11 mouse cellular contexts compared by ENCODE assay signal in the genomic region with DNA sequence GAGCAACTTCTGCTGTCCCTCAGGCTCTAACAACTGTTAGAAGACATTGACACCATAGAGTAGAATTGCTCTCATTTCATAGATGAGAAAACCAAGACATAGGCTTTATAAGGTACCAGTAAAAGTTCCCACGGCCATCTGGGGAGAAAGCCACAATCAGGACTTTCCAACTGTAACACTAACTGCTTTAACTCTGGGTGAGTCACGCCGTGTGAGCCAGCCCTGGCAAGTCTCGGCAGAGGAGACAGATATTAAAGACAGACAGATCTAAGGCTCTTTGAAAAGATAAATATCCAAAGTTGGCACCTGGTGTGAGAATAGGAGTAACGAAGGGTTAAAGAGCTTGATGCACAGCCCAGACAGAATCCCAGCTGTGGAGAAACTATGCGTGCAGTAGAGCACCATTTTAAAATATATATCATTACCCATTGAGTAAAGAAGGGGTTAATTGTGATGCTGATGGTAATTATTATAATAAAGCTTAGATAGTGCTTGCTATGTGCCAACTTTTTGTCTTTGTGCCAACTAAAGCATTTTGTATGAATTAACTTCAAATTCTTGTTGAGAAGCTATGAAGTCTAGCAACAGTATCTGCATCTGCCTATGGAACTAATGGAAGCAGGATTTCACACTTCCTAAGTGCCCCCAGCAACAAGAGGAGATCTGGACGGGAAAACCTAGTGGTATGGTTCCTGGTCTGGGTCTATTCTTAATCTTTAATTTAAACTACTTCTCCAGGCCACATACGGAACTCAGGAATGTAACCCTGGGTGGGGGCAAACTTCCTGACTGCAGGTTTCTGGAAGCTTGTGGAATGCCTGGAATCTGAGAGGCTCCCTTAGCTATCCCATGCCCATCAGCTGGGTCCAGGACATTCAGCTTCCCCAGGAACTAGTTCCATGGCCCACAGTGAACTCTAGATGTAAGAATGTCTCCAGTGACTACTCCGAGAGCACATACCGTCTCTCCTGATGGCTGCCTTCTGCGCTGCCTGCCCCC.
DNase-seq lines count a peak whose midpoint lies in the region; ATAC-seq and TF ChIP-seq lines count a peak whose summit lies in the region.
"Had no signal": no experiment of that assay in that cellular context is flagged by ENCODE, and none has a peak within 500 bp of the region (broad histone marks: within the 10 kb centered on the region; RNA-seq: fewer than 3 reads in every experiment).

No protein-coding gene starts in this region.

- H3K79me2 ChIP-seq in heart, adult 2 months (replicated peaks; ENCODE audit: control insufficient read depth, insufficient read depth, low read length) = peaks cover 17% of the 10 kb centered on the region

- H3K36me3 ChIP-seq in heart, adult 2 months (ENCODE audit: control insufficient read depth, insufficient read depth, low read length) = peaks cover 36% of the 10 kb centered on the region
- H3K36me3 ChIP-seq in hindbrain, embryonic 16.5 days (ENCODE audit: control insufficient read depth, insufficient read depth, low read length) = no peaks in the 10 kb centered on the region

- no peak overlapping the region for H3K4me3 ChIP-seq in heart, adult 2 months
- no peak overlapping the region for H3K4me3 ChIP-seq in embryonic fibroblast, embryonic 13.5 days (ENCODE audit: insufficient read depth, low read length)
- H3K4me3 ChIP-seq in hindbrain, embryonic 16.5 days (ENCODE audit: low read length) = no peak overlapping the region

- no peaks in the 10 kb centered on the region for H3K27me3 ChIP-seq in heart, adult 2 months (ENCODE audit: control insufficient read depth, insufficient read depth, low read length)
- no peaks in the 10 kb centered on the region for H3K27me3 ChIP-seq in hindbrain, embryonic 16.5 days (replicated peaks; ENCODE audit: control insufficient read depth, insufficient read depth, low read length)

- WGBS in heart, adult 2 months = 35% methylated on average over 11 of the region's 11 CpGs
- 79% methylated on average over 11 of the region's 11 CpGs for WGBS in hindbrain, embryonic 16.5 days

- TF ChIP-seq EP300 in heart, adult 2 months (IDR thresholded peaks at IDR 0.05; ENCODE audit: insufficient read depth, low read depth, low read length) = 0 out of 2 replicates have a peak, but pooled peaks have one; percentile 41

- H3K27ac ChIP-seq in heart, adult 2 months = no peak overlapping the region
- H3K27ac ChIP-seq in embryonic fibroblast, embryonic 13.5 days (ENCODE audit: insufficient read depth, low read length) = peak overlapping the region; percentile 77
- no peak overlapping the region for H3K27ac ChIP-seq in hindbrain, embryonic 16.5 days (ENCODE audit: low read depth, low read length)

- no peak for TF ChIP-seq POLR2A in heart, adult 2 months (IDR thresholded peaks at IDR 0.05; ENCODE audit: insufficient read depth, low read depth, low read length)
- no peak for TF ChIP-seq POLR2A in embryonic fibroblast, embryonic 13.5 days (IDR thresholded peaks at IDR 0.05; ENCODE audit: low read depth, low read length)

- H3K4me2 ChIP-seq in hindbrain, embryonic 16.5 days (ENCODE audit: low read length) = no peak overlapping the region

- H3K9ac ChIP-seq in heart, adult 2 months (ENCODE audit: low read depth, low read length) = no peak overlapping the region
- no peak overlapping the region for H3K9ac ChIP-seq in hindbrain, embryonic 16.5 days (ENCODE audit: low read depth, low read length)
- H3K9ac ChIP-seq: liver, postnatal 0 days had no signal

- no peak for ATAC-seq in hindbrain, embryonic 16.5 days
- ATAC-seq: liver, postnatal 0 days had no signal

- intact Hi-C loops in heart, adult 2 months (cut with DNase I) = no loop called here
- intact Hi-C loops in heart, postnatal 10 days (cut with DNase I) = no loop called here

- no peaks in the 10 kb centered on the region for H3K9me3 ChIP-seq in hindbrain, embryonic 16.5 days (ENCODE audit: control insufficient read depth, low read length)
- H3K9me3 ChIP-seq: G1E had no signal

- peak in 1 of 2 experiments; percentile 19 for DNase-seq in heart, adult 2 months
- DNase-seq in heart, postnatal 10 days = no peak
- DNase-seq in right cerebral cortex, adult 18-20 months = peak; percentile 70
- DNase-seq in right cerebral cortex, postnatal 36 days (ENCODE audit: low spot score in 2 of 2) = no peak
- peak; percentile 72 for DNase-seq in yolk sac, embryonic 10.5 days (ENCODE audit: low spot score)
- no peak for DNase-seq in layer of hippocampus, postnatal 14 days (ENCODE audit: low spot score in 2 of 2)
- DNase-seq: liver, postnatal 0 days; thymus, postnatal 14 days had no signal

- no peak for TF ChIP-seq CTCF in heart, adult 2 months (IDR thresholded peaks at IDR 0.05)
- TF ChIP-seq CTCF in embryonic fibroblast, embryonic 13.5 days (IDR thresholded peaks at IDR 0.05; ENCODE audit: borderline replicate concordance, insufficient read depth, low read length) = no peak

- peaks cover 44% of the 10 kb centered on the region for H3K4me1 ChIP-seq in heart, adult 2 months (ENCODE audit: control insufficient read depth, insufficient read depth, low read length)
- peaks cover 42% of the 10 kb centered on the region for H3K4me1 ChIP-seq in embryonic fibroblast, embryonic 13.5 days (ENCODE audit: control insufficient read depth, insufficient read depth, low read length)
- H3K4me1 ChIP-seq in hindbrain, embryonic 16.5 days (ENCODE audit: control insufficient read depth, insufficient read depth, low read depth, low read length) = no peaks in the 10 kb centered on the region

Comparison
In these comparisons a context has a peak if more than half of its experiments do, and no peak if none do; other contexts are left out.
1. DNase-seq: peak in right cerebral cortex, adult 18-20 months (single experiment) and yolk sac, embryonic 10.5 days (single experiment); none in heart, postnatal 10 days (0 of 2), right cerebral cortex, postnatal 36 days (0 of 2) and layer of hippocampus, postnatal 14 days (0 of 2).